Mouse (Mus musculus): ENCODE results near the gene Napa. TPM values are rescaled to one million over a fixed set of nuclear protein-coding genes. Genes with fewer than 3 reads are reported as not detected.

Gene Napa
- total RNA-seq (2021) = 100 to 1,000 TPM; 102 to 107 TPM
- long read RNA-seq, experiment 1, transcript Napa-201 (11 exons, 2,517 nt) = major isoform, 232 of 258 reads
- long read RNA-seq, experiment 1, partial matches to known transcripts = 3 of 258 reads
- long read RNA-seq, experiment 1, other reads (novel, unspliced or antisense) = 21 of 258 reads
- long read RNA-seq, experiment 2, transcript Napa-201 (11 exons, 2,517 nt) = major isoform, 219 of 249 reads
- long read RNA-seq, experiment 2, partial matches to known transcripts = 3 of 249 reads
- long read RNA-seq, experiment 2, other reads (novel, unspliced or antisense) = 26 of 249 reads

GRCm38 (mm10) chr7:16098021-16099017, at the start of gene Napa:
TSS of gene Napa (plus strand) at chr7:16098458.
- peak; percentile 98 for DNase-seq
- intact Hi-C loops (cut with DNase I; ENCODE audit: low total_unique reads) = no loop called here

- intact Hi-C loops (cut with DNase I; ENCODE audit: low total_unique reads) = no loop called here
Measured at GRCm38 (mm10) chr7:16048675-16049575, 49.3 kb upstream of the Napa start.

GRCm38 (mm10) chr7:16049576-16049915, 48.7 kb upstream of the Napa start:
- intact Hi-C loops (cut with DNase I; ENCODE audit: low total_unique reads) = no loop called here
- DNase-seq = no peak

More at GRCm38 (mm10) chr7:16048675-16049575, 49.3 kb upstream of the Napa start:
- DNase-seq = no peak

GRCm38 (mm10) chr7:16050600-16050999, 47.7 kb upstream of the Napa start:
- intact Hi-C loops (cut with DNase I; ENCODE audit: low total_unique reads) = loop anchor here (5.0 kb wide), 1 partner anchor 73 kb away; no protein-coding TSS in a partner anchor
- DNase-seq = no peak

GRCm38 (mm10) chr7:16051883-16052595, 46.2 kb upstream of the Napa start:
- peak; percentile 78 for DNase-seq
- intact Hi-C loops (cut with DNase I; ENCODE audit: low total_unique reads) = loop anchor here (5.0 kb wide), 1 partner anchor 75 kb away; no protein-coding TSS in a partner anchor

- intact Hi-C loops (cut with DNase I; ENCODE audit: low total_unique reads) = loop anchor here (5.0 kb wide), 1 partner anchor 75 kb away; no protein-coding TSS in a partner anchor
- peak; percentile 96 for DNase-seq
Measured at GRCm38 (mm10) chr7:16052684-16053083, 45.6 kb upstream of the Napa start.

- intact Hi-C loops (cut with DNase I; ENCODE audit: low total_unique reads) = loop anchor here (5.0 kb wide), 1 partner anchor 76 kb away; no protein-coding TSS in a partner anchor
- no peak for DNase-seq
Measured at GRCm38 (mm10) chr7:16053105-16053504, 45.2 kb upstream of the Napa start.

GRCm38 (mm10) chr7:16054966-16055365, 43.3 kb upstream of the Napa start:
- intact Hi-C loops (cut with DNase I; ENCODE audit: low total_unique reads) = loop anchor here (5.0 kb wide), 2 partner anchors 78 to 102 kb away; no protein-coding TSS in a partner anchor
- no peak for DNase-seq

- no peak for DNase-seq
- intact Hi-C loops (cut with DNase I; ENCODE audit: low total_unique reads) = loop anchor here (5.0 kb wide), 1 partner anchor 102 kb away; no protein-coding TSS in a partner anchor
Measured at GRCm38 (mm10) chr7:16055665-16056064, 42.6 kb upstream of the Napa start.

GRCm38 (mm10) chr7:16056459-16057135, 41.7 kb upstream of the Napa start:
- intact Hi-C loops (cut with DNase I; ENCODE audit: low total_unique reads) = loop anchor here (5.0 kb wide), 1 partner anchor 101 kb away; no protein-coding TSS in a partner anchor
- DNase-seq = no peak

GRCm38 (mm10) chr7:16057136-16057534, 41.1 kb upstream of the Napa start:
- DNase-seq = no peak
- intact Hi-C loops (cut with DNase I; ENCODE audit: low total_unique reads) = loop anchor here (5.0 kb wide), 1 partner anchor 100 kb away; no protein-coding TSS in a partner anchor

GRCm38 (mm10) chr7:16061219-16062098, 36.8 kb upstream of the Napa start, which contains the start of gene Zfp541:
TSS of gene Zfp541 (plus strand) at chr7:16061814.
- DNase-seq = no peak
- intact Hi-C loops (cut with DNase I; ENCODE audit: low total_unique reads) = no loop called here

- no peak for DNase-seq
- intact Hi-C loops (cut with DNase I; ENCODE audit: low total_unique reads) = no loop called here
Measured at GRCm38 (mm10) chr7:16062099-16062420, 36.2 kb upstream of the Napa start.

- DNase-seq = no peak
- intact Hi-C loops (cut with DNase I; ENCODE audit: low total_unique reads) = no loop called here
Measured at GRCm38 (mm10) chr7:16063490-16063889, 34.8 kb upstream of the Napa start.

- no peak for DNase-seq
- intact Hi-C loops (cut with DNase I; ENCODE audit: low total_unique reads) = no loop called here
Measured at GRCm38 (mm10) chr7:16070846-16071245, 27.4 kb upstream of the Napa start.

- DNase-seq = no peak
Measured at GRCm38 (mm10) chr7:16071906-16072305, 26.4 kb upstream of the Napa start.

GRCm38 (mm10) chr7:16079947-16080346, 18.3 kb upstream of the Napa start:
- intact Hi-C loops (cut with DNase I; ENCODE audit: low total_unique reads) = no loop called here
- DNase-seq = no peak

More at GRCm38 (mm10) chr7:16071906-16072305, 26.4 kb upstream of the Napa start:
- intact Hi-C loops (cut with DNase I; ENCODE audit: low total_unique reads) = no loop called here
